Mouse (Mus musculus) olfactory bulb, adult 2 months (tissue): ENCODE measurements at regions not wholly inside any gene's neighbourhood (a gene's known extent, or its start where the extent isn't known, plus 50 kb on each side); places are given as distances from the start of the nearest gene placed in this dataset.
"Not testable (repeated sequence)": the region's sequence is repeated elsewhere in the genome, so short reads cannot be mapped to it uniquely, and the experiment has no call there.

Source experiments
- H3K27ac ChIP-seq: fragments of 200-500 bp; 2 replicates; pipeline ENCODE4 v1.5.1; 2012; ENCODE audit warnings: low read depth, low read length; ENCODE audit not compliant: insufficient read depth
- H3K4me1 ChIP-seq: fragments of 200-500 bp; 2 replicates; pipeline ENCODE4 v1.6.1; 2012; ENCODE audit warnings: low read length; ENCODE audit not compliant: control insufficient read depth, insufficient read depth
- H3K4me3 ChIP-seq: fragments of 200-500 bp; 2 replicates; pipeline ENCODE4 v1.5.1; 2012; ENCODE audit warnings: mild to moderate bottlenecking, low read depth, low read length, moderate library complexity; ENCODE audit not compliant: insufficient read depth
- CTCF ChIP-seq: fragments of 200-500 bp; IDR thresholded peaks from 2 replicates; pipeline ENCODE4 v1.5.1; 2012; ENCODE audit warnings: low read depth, mild to moderate bottlenecking, low read length, moderate library complexity; ENCODE audit not compliant: insufficient read depth
- POLR2A ChIP-seq: fragments of 200-500 bp; IDR thresholded peaks from 2 replicates; pipeline ENCODE4 v1.6.1; 2012; ENCODE audit warnings: mild to moderate bottlenecking, low read depth, low read length, moderate library complexity; ENCODE audit not compliant: insufficient read depth
- WGBS: fragments of 180-500 bp; shearing (Covaris S2); methylation state at CpG from one replicate; pipeline ENCODE4 v1.1.7; 2018; 5-methylcytosine and 5-hydroxymethylcytosine counted together

DNA sequence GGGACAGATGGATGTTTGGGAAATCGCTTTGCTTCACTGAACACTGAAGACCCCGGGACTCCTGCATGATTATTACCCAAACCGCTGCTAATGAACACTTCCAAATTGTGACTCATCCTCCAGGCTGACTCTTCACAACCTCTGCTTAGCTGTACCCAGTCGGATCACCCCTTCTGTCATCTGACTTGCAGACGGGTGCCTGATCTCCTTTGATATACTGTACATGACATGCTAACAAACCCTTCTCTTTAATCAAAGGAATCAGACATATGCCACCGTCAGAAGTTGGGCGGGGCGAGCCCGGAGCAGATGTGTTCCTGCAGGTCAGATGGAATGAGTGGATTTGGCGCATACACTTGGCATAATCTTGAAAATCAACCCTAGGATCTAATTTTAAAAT lies 89.2 kb upstream of the Sh3gl3 start:
- no peak overlapping the region for H3K27ac ChIP-seq
- no peak for TF ChIP-seq POLR2A
- TF ChIP-seq CTCF = no peak
- 47% methylated on average over 10 of the region's 10 CpGs for WGBS

DNA sequence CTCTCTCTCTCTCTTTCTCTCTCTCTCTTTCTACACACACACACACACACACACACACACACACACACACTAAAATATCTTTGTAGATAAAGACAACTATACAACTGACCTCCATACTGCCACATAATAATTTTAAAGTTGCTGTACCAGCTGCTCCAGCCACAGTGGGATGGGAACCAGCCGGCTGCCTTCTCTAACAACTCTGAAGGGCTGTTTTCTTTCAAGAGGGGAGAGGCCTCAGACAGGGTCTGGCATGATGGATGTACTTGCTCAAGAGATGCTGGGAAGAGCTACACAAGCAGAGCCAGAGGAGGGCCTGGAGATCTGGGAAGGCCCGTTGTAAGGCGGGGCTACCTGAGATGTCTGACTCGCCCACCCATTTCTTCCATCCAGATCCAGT lies 88.4 kb upstream of the Sh3gl3 start:
- H3K4me1 ChIP-seq = peaks cover 12% of the 10 kb centered on the region
- H3K27ac ChIP-seq = no peak overlapping the region
- no peak overlapping the region for H3K4me3 ChIP-seq
- TF ChIP-seq CTCF = no peak
- TF ChIP-seq POLR2A = no peak
- 92% methylated on average over 4 of the region's 4 CpGs for WGBS

More for the DNA sequence above, 89.2 kb upstream of the Sh3gl3 start:
- Histone ChIP-seq H3K4me1 (peaks cover 12% of the 10 kb centered on the region), H3K4me3 (no peak overlapping the region)

DNA sequence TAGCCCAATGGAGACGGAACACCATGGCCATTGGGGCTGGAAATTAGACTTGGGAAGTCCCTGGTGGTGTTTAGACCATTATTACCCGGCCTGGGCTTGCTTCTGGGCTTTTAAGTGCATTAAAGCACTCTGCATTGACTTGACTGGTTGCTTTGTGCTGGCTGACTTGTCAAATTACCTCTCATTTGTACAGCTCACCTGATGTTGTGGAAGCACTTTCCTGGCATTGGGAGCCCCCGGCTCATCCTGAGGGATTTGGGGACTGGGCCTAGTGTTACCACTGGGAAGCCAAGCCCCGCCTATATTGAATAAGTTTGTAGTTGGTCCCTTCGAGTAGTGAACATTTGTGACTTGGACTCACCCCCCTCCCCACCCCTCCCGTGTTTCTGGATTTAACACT lies 75.5 kb upstream of the Sh3gl3 start:
- H3K4me1 ChIP-seq = no peaks in the 10 kb centered on the region
- TF ChIP-seq CTCF = no peak
- no peak for TF ChIP-seq POLR2A
- WGBS = 75% methylated on average over 6 of the region's 6 CpGs
- H3K4me3 ChIP-seq = no peak overlapping the region
- no peak overlapping the region for H3K27ac ChIP-seq

DNA sequence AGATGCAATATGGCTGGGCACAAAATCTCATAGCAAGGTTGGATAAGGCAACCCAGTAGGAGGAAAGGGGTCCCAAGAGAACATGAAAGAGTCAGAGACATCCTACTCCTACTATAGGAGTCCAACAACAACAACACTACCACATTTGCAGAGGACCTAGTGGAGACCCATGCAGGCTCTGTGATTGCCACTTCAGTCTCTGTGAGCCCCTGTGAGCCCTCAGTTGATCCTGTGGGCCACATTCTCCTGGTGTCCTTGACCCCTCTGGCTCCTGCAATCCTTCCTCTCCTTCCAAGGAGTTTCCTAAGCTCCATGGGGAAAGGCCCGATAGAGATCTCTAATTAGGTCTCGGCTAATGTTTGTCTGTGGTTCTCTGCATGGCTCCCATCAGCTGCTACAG lies 72.3 kb upstream of the Sh3gl3 start:
- 98% methylated on average over 2 of the region's 2 CpGs for WGBS
- Histone ChIP-seq H3K4me3 (no peak overlapping the region), H3K27ac (no peak overlapping the region), H3K4me1 (no peaks in the 10 kb centered on the region)
- no peak for TF ChIP-seq CTCF
- TF ChIP-seq POLR2A = no peak

DNA sequence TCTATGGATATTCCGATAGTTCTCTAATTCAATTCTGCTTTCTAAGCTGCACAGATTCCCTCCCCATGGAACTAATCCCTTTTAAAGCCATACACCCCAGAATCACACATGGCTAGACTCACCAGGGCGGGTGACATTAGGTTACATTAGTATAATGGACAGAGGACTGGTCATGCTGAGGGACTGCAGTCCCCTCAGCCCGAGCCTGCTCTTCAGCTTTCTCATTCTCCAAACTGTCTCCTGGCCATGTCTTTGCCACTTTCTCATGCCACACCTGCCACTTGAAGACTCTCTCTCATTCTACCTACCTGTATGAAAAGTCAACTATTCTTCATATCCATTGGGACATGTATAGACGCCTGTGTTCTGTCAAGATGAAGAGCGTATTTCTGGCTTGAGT lies 68.0 kb upstream of the Sh3gl3 start:
- WGBS = 92% methylated on average over 5 of the region's 5 CpGs
- TF ChIP-seq POLR2A (no peak), CTCF (no peak)
- Histone ChIP-seq H3K4me3 (no peak overlapping the region), H3K4me1 (no peaks in the 10 kb centered on the region; the same call in 1 of the 2 replicates), H3K27ac (no peak overlapping the region)

DNA sequence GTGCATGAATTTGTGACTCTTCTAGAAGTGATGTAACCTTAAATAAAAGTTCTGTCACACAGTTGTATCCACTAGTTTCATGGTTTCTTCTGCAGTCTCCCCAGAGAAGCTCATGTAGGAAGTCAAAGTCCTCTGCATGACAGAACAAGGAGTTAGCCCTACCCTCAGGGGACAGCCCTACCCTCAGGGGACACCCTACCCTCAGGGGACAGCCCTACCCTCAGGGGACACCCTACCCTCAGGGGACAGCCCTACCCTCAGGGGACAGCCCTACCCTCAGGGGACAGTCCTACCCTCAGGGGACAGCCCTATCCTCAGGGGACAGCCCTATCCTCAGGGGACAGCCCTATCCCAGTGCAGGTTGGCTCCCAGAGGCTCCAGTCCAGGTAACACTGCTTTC lies 64.5 kb upstream of the Sh3gl3 start:
- H3K4me3 ChIP-seq, H3K27ac ChIP-seq, H3K4me1 ChIP-seq: not testable (repeated sequence)

DNA sequence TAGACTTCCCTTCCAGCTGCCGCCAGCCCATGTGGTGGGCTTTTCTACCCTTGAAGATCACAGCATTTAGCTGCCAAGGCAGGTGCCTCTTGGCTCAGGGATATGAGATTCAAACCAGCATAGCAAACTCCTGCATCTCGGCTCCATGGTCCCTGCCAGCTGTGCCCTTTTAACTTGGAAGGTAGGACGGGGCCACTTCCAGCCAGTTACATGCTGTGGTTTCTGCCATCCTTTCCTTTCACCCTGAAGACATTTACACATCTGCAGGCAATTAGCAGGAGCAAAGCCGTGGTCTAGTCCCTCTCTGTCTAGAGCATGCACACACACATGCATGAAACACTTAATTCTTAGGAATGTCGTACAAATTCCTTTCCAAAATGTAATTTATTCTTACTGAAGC lies 64.1 kb upstream of the Sh3gl3 start:
- Histone ChIP-seq H3K4me1 (no peaks in the 10 kb centered on the region; the same call in 1 of the 2 replicates), H3K4me3 (no peak overlapping the region), H3K27ac (no peak overlapping the region)
- no peak for TF ChIP-seq POLR2A
- no peak for TF ChIP-seq CTCF
- 45% methylated on average over 5 of the region's 5 CpGs for WGBS

DNA sequence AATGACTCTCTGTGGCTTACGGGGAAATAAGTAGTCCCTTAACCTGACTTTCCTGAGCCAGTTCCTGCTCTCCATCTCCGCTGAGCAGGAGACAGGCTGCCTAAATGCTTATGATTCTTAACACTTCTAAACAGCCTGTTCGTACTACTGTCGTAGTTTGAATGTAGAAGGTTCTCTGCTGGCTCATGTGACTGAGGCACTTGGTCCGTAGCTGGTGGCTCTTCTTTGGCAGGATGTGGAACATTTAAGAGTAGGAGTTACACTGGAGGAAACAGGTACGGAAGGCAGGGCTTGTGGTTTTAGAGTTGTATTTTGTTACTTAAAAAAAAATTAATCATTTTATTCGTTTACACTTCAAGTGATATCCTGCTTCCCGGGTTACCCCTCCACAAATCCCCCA lies 63.7 kb upstream of the Sh3gl3 start:
- Histone ChIP-seq H3K4me1 (no peaks in the 10 kb centered on the region; the same call in 1 of the 2 replicates), H3K27ac (no peak overlapping the region), H3K4me3 (no peak overlapping the region)
- WGBS = 65% methylated on average over 8 of the region's 8 CpGs
- TF ChIP-seq CTCF (no peak), POLR2A (no peak)

DNA sequence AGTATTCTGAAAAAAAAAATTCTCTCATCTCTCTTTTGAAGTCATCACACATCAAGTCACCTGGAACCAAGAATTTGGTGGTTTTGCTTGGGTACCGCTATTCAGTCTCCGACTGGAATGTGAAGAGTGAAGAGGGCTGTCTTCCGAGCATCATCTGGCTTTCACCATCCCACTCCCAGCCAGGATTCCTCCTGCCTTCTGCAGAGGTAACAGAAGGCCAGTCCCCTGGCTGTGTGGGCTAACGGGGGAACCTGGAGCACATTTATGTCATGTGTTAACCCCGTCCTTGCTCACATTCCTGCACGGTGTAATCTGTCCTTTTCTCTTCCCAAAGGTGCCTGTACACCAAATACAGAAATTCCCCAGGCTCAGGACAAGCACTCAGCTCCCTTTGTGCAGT lies 61.6 kb upstream of the Sh3gl3 start:
- H3K27ac ChIP-seq = no peak overlapping the region
- TF ChIP-seq CTCF (no peak), POLR2A (no peak)
- 82% methylated on average over 6 of the region's 6 CpGs for whole genome bisulfite sequencing
- H3K4me1 ChIP-seq = no peaks in the 10 kb centered on the region; the same call in 1 of the 2 replicates
- H3K4me3 ChIP-seq = no peak overlapping the region

DNA sequence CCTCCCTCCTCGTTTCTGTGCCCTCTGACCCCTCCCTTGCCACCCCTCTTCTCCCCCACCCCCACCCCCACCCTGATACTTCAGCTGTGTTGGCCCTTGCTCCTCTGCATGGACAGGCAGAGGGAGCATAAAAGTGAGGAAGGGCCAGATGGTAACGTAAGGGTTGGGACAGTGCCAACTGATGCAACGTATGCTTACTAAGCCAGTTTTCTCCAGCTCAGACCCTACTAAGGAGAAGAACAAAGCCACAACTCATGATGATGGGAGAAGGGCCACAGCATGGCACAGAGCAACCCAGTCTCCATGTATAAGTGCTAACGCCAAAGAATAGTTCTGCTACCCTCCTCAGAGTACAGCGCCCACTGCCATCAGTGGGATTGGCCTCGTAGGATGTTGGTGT lies 58.0 kb upstream of the Sh3gl3 start:
- Histone ChIP-seq H3K4me3 (no peak overlapping the region), H3K4me1 (no peaks in the 10 kb centered on the region), H3K27ac (no peak overlapping the region)
- TF ChIP-seq POLR2A (no peak), CTCF (no peak)
- WGBS = 75% methylated on average over 6 of the region's 6 CpGs
